Mouse (Mus musculus): ENCODE measurements around the gene Gramd2.

GRCm38 (mm10) chr9:59653371-59653770 lies 26.6 kb upstream of the Gramd2 start:
- TF ChIP-seq TAL1 (IDR thresholded peaks at IDR 0.05; ENCODE audit: low read length) (no peak), GATA1 (IDR thresholded peaks at IDR 0.05; ENCODE audit: low read length) (no peak)
